Mouse (Mus musculus) ZHBTc4 (cell line): Measurements from ENCODE around the gene Cept1.
A peak's percentile ranks its signal among the peaks of the same experiment; 100 is the strongest.
"Not testable (repeated sequence)": the region's sequence is repeated elsewhere in the genome, so short reads cannot be mapped to it uniquely, and the experiment has no call there.

Experiments used
- DNase-seq: peaks from one replicate; pipeline ENCODE4 v3.0.0-alpha.2; 2011; ENCODE audit warnings: low read depth, low spot score

The Cept1 gene

DNA sequence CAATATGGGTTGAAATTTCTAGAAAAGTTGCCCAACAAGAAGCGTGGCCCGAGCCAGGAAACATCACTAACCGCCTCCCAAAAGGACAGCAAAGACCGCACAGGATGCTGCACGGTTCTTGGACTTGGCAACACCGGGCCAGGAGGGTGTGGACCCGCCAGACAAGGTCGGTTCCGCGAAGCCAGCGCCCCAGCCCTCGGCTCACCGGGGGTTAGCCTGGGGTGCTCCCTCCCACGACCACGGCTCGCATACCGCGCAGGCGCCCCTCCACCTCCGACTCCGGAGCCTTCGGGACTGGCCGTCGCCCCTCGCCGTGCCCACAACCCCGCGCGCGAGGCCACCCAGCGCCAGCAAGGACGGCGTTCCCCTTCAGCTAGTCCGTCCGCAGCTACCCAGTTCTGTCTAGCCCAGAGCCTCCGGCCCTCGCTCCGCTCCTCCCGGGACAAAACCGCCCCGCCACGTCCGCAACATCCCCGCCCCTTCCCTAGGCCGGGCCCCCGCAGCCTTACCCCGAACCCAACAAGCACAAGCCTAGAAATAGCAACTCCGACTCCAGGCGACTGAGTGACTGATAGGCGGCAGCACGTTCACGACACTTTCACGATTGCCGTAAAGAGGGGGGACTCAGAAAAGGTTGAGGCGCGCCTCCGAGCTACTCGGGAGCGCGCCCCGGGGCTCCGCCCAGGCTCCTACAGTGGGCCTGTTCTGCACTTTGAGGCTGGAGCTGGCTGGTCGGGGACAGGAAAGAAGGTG is at the start of gene Cept1, which contains the start of gene Dram2:
Gene Cept1 (minus strand): TSS at position 632 of the 753 bp plus-strand sequence.
Gene Dram2 (plus strand): TSS at position 628 of the 753 bp plus-strand sequence.
- DNase-seq, result peak; percentile 99

DNA sequence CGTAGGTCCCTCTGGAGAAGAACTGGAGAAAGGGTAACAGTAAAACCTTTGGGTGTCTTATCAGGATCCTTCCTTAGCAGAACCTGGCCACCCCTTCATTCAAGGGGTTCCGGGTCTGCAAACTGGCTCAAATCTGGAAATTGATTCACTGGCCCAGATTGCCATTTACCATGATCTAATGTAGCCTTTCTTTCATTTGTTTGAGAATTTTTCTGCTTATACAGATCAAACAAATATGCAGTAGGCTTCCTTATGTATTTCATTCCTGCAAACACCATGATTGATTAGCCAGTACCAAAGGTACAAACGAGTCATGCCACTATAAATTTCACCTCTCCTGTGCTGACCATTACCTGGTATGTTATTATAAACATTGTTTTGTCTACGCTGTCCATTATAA is 46.0 kb upstream of the Cept1 start:
- not testable (repeated sequence) for DNase-seq

- no peak for DNase-seq
Observed at GRCm38 (mm10) chr3:106579296-106579695, 31.7 kb upstream of the Cept1 start.

- no peak for DNase-seq
Observed at GRCm38 (mm10) chr3:106573191-106573590, 25.6 kb upstream of the Cept1 start.

GRCm38 (mm10) chr3:106565876-106566275 is 18.3 kb upstream of the Cept1 start:
- no peak for DNase-seq

- DNase-seq, result no peak
Observed at GRCm38 (mm10) chr3:106558271-106558670, 10.7 kb upstream of the Cept1 start.

DNA sequence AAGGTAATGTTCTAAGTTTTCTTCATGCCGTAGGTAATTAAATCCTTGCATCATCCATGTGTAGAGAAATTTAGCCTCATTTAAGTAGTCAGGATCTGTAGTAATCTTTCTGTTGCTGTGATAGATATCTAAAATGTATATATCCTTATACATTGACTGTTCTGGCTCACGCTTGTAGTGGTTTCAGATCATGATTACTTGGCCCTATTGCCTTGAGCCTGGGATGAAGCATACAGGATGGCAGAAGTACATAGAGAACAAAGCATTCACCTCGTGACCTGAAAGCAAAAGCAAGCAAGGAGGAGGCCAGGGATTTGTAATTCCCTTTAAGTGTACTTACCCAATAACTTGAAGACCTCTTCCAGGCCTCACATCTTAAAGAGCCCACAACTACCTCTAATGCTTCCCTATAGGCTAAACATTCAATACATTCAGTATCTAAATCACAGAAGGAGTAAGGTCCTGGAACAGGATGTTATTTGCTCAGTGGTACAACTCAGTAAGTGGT is 8.2 kb upstream of the Cept1 start:
- DNase-seq, result no peak

DNA sequence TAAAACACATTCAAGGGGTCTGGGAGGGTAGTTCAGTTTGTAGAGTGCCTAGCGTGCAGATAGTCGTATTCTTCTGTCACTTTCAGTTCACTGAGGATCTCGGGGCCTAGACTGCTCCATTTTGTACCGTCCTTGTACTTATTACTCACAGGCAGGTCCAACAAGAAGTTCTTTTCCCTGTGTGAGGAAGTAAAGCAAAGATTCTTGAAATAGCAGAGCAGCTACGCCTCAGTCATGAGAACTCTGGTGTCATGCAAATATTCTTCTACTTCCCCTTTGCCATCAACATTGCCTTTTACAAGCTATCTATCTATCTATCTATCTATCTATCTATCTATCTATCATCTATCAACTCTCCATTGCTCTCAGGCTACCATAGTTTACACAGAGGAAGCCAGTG is 5.8 kb upstream of the Cept1 start:
- no peak for DNase-seq

DNA sequence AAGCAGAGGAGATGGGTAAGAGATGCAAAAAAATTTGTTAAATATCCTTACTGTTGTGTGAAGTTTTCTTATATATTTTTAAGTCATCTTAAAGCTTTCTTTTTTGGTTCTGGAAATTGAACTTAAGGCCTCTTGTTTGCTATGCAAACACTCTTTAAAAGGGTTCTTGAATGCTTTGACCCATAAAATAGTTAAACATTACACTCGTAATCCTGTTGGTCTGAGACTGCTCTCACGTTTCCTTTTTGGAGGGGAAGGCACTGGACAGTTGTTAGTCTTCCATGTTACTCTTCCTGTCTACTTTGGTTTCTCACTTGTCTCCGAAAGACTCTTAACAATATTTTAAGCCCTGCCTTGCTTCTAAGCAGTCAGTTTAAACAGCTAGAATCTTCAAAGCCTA is 1.4 kb upstream of the Cept1 start:
- no peak for DNase-seq

DNA sequence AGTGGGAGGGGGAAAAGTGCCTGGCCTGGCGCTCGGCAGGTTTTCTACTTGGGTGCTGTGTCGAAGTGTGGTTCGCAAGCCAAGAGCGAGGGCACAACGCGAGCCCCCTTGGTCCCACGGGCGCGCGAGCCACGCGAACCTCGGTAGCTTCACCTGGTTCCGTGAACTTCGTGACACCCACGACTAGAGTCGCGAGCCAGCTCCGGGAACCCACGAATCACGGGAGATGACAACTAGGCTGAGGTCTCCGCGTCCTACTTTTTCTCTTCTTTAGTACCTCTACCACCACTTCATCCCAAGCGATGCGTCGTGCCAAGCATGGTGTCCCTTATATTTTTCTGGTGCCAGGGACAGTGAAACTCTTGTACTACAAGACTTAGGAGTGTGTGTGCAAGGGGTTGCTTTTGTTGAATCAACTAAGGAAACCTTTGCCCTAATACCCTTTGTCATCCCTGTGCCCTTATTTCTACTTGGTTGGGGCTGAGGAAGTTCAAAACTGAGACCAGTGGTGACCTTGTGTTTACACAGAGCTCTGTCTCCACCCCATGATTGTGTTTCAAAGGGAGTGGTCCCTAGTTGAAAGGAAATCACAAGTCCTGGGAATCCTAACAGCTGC is 430 bp upstream of the Cept1 start:
- peak; percentile 81 for DNase-seq

- no peak for DNase-seq
Observed at GRCm38 (mm10) chr3:106544721-106545316, 2.8 kb downstream of the Cept1 start.

- no peak for DNase-seq
Observed at GRCm38 (mm10) chr3:106533277-106533676, 14.3 kb downstream of the Cept1 start.

DNA sequence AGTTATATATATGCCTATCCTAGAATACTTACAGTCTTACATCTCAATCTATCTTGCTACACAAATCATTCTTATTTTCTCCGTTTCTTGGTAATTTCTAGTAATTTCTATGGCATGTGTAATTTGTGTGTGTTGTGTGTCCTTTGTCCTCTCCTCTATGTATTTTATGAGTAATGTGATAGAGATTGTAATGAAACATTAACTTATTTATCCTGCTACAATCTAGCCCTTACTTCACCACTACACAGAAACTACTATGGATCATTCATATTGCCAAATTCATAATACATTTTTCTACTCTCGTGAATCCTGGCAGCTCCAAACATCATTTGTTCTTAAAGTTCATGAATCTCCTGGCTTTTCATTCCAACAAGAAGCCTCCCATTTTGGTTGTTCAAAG is 19.6 kb downstream of the Cept1 start:
- no peak for DNase-seq

DNA sequence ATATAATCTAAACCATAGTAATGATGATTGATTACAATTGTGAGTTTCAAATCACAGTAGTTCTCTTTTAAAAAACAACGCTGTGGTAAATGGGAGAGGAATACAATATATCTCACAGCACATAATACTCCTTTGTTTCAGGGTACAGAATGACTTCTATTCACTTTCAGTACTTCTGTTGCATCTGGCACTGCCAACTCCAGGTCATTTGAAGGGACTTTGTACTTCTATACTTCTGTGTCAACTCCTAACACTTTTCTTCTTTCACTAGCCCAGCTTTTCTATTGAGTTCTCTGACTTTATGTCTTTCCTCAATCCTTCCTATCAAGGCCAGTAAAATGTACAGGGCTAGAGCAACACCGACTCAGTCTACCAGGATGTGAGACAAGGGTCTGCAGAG is 21.2 kb downstream of the Cept1 start:
- DNase-seq, result no peak

DNA sequence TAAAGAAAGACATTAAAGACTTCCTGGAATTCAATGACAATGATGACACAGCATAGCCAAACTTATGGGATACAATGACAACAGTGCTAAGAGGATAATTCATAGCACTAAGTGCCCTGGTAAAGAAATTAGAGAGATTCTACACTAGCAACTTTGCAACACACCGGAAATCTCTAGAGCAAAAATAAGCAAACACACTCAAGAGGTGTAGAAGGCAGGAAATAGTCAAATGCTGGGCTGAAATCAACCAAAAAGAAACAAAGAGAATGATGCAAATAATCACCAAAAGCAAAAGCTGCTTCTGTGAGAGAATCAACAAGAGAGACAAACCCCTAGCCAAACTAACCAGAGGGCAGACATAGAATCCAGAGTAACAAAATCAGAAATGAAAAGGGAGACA is 24.9 kb downstream of the Cept1 start:
- no peak for DNase-seq

GRCm38 (mm10) chr3:106515016-106515415 is 32.6 kb downstream of the Cept1 start:
- DNase-seq, result no peak

DNA sequence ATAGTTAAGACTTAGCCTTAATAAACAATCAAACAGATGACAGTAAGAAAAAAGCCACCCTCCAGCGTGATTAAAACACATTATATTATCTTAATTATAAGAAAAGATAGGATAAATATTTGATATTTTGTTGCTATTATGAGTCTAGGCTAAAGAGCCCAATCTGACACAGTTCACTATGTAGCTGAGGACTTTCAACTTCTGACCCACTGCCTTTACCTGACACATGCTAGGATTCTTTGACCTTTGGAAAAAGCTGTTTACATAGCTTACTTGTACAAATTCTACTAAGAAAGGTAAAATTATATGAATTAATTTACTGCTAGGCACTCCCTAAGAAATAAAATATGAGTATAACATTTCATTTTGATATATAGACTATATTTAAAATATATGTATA is 36.9 kb downstream of the Cept1 start:
- no peak for DNase-seq

DNA sequence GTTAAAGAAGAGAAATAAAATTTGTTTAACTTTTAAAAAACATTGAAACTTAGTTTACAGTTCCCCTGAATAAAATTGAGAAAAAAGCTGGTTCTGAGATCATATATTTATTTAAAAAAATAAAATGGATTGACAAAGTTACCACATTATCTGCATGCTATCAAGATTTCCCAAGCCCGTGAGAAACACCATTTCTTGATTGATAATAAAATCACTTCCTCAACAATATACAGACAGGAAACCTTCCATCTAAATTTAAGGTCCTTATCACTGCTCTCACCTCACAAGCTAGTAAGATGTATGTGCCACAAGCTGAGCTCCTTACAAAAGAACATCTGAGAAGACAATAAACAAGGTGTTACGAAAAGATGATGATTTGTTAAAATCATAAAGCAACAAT is 44.7 kb downstream of the Cept1 start:
- DNase-seq, result no peak

DNA sequence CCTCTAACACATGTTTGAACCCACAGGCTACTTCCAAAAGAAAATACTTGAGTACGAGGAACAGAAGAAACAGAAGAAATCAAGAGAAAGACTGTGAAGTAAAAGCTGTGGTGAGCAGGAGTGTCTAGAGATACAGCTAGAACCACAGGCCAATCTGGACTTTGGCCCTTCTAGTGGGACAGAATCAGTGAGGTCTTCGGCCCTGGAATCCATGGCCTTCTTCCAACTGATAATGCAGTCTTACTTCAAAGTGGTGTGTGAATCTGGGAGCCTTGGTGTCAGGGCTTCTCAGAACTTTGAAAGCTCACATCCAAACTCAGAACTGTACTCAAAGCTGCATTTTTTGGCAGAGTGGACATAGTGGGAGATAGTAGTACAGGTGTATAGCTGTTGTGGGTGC is 47.1 kb downstream of the Cept1 start:
- DNase-seq, result no peak

- no peak for DNase-seq
Observed at GRCm38 (mm10) chr3:106496996-106497395, 50.6 kb downstream of the Cept1 start.

GRCm38 (mm10) chr3:106496045-106496721 is 51.4 kb downstream of the Cept1 start:
- no peak for DNase-seq
